Mouse (Mus musculus) ES-Bruce4 (cell line): ENCODE results near the gene Ier2.

ENCODE experiments used
- CTCF ChIP-seq: IDR thresholded peaks from one replicate; pipeline ENCODE4 v1.8.1; 2011; ENCODE audit warnings: low read depth, low read length
- EP300 ChIP-seq: IDR thresholded peaks from 2 replicates; pipeline ENCODE4 v1.6.1; 2011; ENCODE audit warnings: low read depth, low read length; ENCODE audit not compliant: insufficient read depth
- POLR2A ChIP-seq: IDR thresholded peaks from one replicate; pipeline ENCODE4 v1.8.1; 2011; ENCODE audit warnings: low read length; ENCODE audit not compliant: insufficient read depth

DNA sequence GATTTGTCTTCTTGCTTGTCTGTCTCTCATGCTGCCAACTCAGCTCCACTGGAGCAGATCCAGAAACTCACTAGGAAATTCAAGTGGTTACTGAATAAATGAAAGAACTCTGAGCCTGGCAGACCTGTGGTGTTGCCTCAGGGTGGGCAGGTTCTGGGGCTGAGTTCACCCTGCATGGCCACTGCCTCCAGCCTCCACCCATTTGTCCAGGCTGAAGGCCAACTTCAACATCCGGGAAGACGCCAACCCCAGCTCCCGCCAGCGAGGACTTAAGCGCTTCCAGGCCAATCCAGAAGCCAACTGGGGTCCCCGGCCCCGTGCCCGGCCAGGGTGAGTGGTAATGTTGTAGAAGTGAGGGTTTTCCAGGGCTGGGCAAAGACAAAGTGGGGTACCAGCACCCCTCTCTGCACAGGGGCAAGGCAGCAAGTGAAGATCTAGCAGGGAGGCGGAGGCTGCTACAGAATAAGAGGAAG lies 36.3 kb upstream of the Ier2 start:
- TF ChIP-seq POLR2A (no peak), CTCF (no peak), EP300 (no peak)
